Mouse (Mus musculus) megakaryocyte, embryonic 14.5 days (primary cell): ENCODE measurements around the gene Slc39a7.

Experiments used
- FLI1 ChIP-seq: IDR thresholded peaks from 2 replicates; pipeline ENCODE4 v1.6.1; 2012; ENCODE audit warnings: low read length, inconsistent platforms, mixed read lengths
- GATA1 ChIP-seq: IDR thresholded peaks from 3 replicates; pipeline ENCODE4 v1.6.1; 2012; ENCODE audit warnings: mixed read lengths, low read length, inconsistent platforms, borderline replicate concordance

DNA sequence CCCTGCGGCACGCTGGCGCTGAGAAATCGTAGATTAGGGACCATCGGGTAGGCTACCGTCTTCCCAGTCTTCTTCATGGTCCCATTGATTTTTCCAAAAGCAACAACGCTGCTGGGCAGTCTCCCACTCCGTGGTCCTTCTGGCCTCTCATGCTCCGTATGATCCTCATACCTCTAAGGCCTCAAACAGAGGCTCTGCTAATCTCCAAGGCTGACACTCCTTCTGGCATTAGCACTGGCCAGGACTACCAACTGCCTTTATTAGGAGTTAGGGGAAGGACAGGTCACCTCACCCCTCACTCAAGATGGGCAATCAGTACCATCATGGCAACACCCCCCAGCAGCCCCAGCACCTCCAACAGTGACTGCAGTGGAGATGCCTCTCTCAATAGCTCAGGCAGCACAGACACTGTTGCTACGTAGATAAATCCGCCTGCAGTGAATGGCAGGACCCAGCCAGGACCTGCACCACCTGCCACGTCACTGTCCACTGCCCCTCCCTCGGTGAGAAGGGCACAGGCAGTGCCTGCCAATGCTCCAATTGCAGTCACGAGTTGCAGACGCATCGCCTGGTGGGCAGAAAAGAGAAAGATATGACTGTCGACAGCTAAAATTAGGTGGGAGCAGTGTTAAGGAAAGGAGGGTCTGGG lies 2.9 kb downstream of the Slc39a7 start:
- no peak for TF ChIP-seq GATA1
- no peak for TF ChIP-seq FLI1
